In the genomic region with DNA sequence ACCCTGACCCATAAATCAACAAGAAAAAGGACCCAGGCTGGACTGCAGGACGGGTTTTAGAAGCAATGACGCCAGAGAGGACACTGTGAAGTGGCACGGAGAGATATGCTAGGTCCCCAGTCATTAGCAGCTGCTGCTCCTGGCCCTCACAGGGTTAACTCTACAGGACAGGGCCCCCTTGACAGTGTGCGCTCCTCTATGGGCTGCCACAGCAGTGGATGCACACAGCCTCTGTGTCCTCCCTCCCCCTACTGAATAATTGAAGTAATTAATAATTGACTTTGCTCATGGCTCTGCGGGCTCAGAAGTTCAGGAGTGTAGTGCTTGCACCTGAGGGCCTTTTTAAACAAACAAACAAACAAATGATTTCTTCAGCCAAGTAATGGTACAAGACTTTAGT, we compare ENCODE assay signal across 21 mouse cellular contexts. TPM values are rescaled to one million over a fixed set of nuclear protein-coding genes. Genes with fewer than 3 reads are reported as not detected.
DNase-seq lines count a peak whose midpoint lies in the region; ATAC-seq lines count a peak whose summit lies in the region.
"Had no signal": no experiment of that assay in that cellular context is flagged by ENCODE, and none has a peak within 500 bp of the region (broad histone marks: within the 10 kb centered on the region; RNA-seq: fewer than 3 reads in every experiment).

No protein-coding gene starts in this region.

- peak; percentile 63; the same call in 1 of the 2 replicates for ATAC-seq in kidney, embryonic 16.5 days (ENCODE audit: low FRiP score, low TSS enrichment)
- ATAC-seq: CD4-positive, CD25-positive, alpha-beta regulatory T cell, adult 4 months; forebrain, embryonic 14.5 days; forebrain, postnatal 0 days had no signal

- no peak overlapping the region for H3K4me2 ChIP-seq in kidney, embryonic 16.5 days (replicated peaks; ENCODE audit: low read depth, low read length)
- H3K4me2 ChIP-seq: embryonic facial prominence, embryonic 12.5 days; embryonic facial prominence, embryonic 15.5 days; heart, embryonic 11.5 days; hindbrain, embryonic 12.5 days had no signal

- H3K4me3 ChIP-seq in kidney, embryonic 16.5 days (ENCODE audit: low read length) = no peak overlapping the region
- H3K4me3 ChIP-seq: embryonic facial prominence, embryonic 12.5 days; embryonic facial prominence, embryonic 15.5 days; gastrocnemius, adult 2 months; hindbrain, embryonic 12.5 days had no signal

- 35% methylated on average over 5 of the region's 5 CpGs for WGBS in kidney, embryonic 16.5 days

- H3K36me3 ChIP-seq in kidney, embryonic 16.5 days (ENCODE audit: insufficient read depth, low read length) = peaks cover 9% of the 10 kb centered on the region

- no peaks in the 10 kb centered on the region for H3K9me3 ChIP-seq in kidney, embryonic 16.5 days (ENCODE audit: low read length)
- H3K9me3 ChIP-seq: embryonic facial prominence, embryonic 12.5 days; embryonic facial prominence, embryonic 15.5 days; hindbrain, embryonic 12.5 days had no signal

- no peaks in the 10 kb centered on the region for H3K4me1 ChIP-seq in kidney, embryonic 16.5 days (ENCODE audit: insufficient read depth, low read length)
- H3K4me1 ChIP-seq: embryonic facial prominence, embryonic 15.5 days; hindbrain, embryonic 12.5 days had no signal

- no peak overlapping the region for H3K27ac ChIP-seq in kidney, embryonic 16.5 days (ENCODE audit: low read length)
- H3K27ac ChIP-seq: embryonic facial prominence, embryonic 12.5 days; embryonic facial prominence, embryonic 15.5 days; gastrocnemius, adult 2 months; hindbrain, embryonic 12.5 days had no signal

- peak; percentile 34 for DNase-seq in kidney, adult 9 months
- DNase-seq in kidney, adult 11 months = no peak
- DNase-seq in kidney, adult 8-10 months = no peak
- peak; percentile 24 for DNase-seq in retina, embryonic 14.5 days (ENCODE audit: low spot score)
- no peak for DNase-seq in retina, postnatal 1 day
- DNase-seq: adrenal gland, adult 2 months; adrenal gland, postnatal 14 days; cerebellum, adult 11 months; cerebellum, adult 2 months; cerebellum, adult 9-11 months; cerebellum, postnatal 25 days; forebrain, postnatal 0 days; gastrocnemius, adult 2 months; gastrocnemius, postnatal 14 days had no signal

- no peak overlapping the region for H3K9ac ChIP-seq in kidney, embryonic 16.5 days (replicated peaks; ENCODE audit: low read length)
- H3K9ac ChIP-seq: embryonic facial prominence, embryonic 12.5 days; embryonic facial prominence, embryonic 15.5 days; forebrain, postnatal 0 days; hindbrain, embryonic 12.5 days had no signal

- H3K27me3 ChIP-seq in kidney, embryonic 16.5 days (ENCODE audit: insufficient read depth, low read length) = no peaks in the 10 kb centered on the region
- H3K27me3 ChIP-seq: embryonic facial prominence, embryonic 12.5 days; embryonic facial prominence, embryonic 15.5 days; hindbrain, embryonic 12.5 days had no signal

RNA-seq across cellular contexts. Expression of a gene that starts 9.3 kb away (rescaled TPM):
- polyA plus RNA-seq in kidney, embryonic 16.5 days (2015; fragmentation: Nextera tagmentation; extraction: Ambion mirVana) = 54.5 and 60.7 TPM in 2 replicates

RNA-seq across cellular contexts. Expression of a gene that starts 13.8 kb away (rescaled TPM):
- 20.0 and 26.3 TPM in 2 replicates for polyA plus RNA-seq in kidney, embryonic 16.5 days (2015; fragmentation: Nextera tagmentation; extraction: Ambion mirVana)

RNA-seq across cellular contexts. Expression of a gene that starts 21.4 kb away (rescaled TPM):
- 37.5 and 39.7 TPM in 2 replicates for polyA plus RNA-seq in kidney, embryonic 16.5 days (2015; fragmentation: Nextera tagmentation; extraction: Ambion mirVana)

RNA-seq across cellular contexts. Expression of a gene that starts 39.9 kb away (rescaled TPM):
- polyA plus RNA-seq in kidney, embryonic 16.5 days (2015; fragmentation: Nextera tagmentation; extraction: Ambion mirVana) = 175 and 177 TPM in 2 replicates

RNA-seq across cellular contexts. Expression of a gene that starts 42.6 kb away (rescaled TPM):
- polyA plus RNA-seq in kidney, embryonic 16.5 days (2015; fragmentation: Nextera tagmentation; extraction: Ambion mirVana) = 40.2 and 41.2 TPM in 2 replicates

Comparison
In these comparisons a context has a peak if more than half of its experiments do, and no peak if none do; other contexts are left out.
1. DNase-seq: peak in kidney, adult 9 months (single experiment) and retina, embryonic 14.5 days (single experiment); none in kidney, adult 11 months (single experiment), kidney, adult 8-10 months (0 of 2) and retina, postnatal 1 day (single experiment).